Mouse (Mus musculus): ENCODE measurements around the gene Astn2. TPM values are rescaled to one million over a fixed set of nuclear protein-coding genes. Genes with fewer than 3 reads are reported as not detected.

Astn2 gene
- polyA plus RNA-seq, 1 experiment from 2014 or later, result 1.2 TPM

DNA sequence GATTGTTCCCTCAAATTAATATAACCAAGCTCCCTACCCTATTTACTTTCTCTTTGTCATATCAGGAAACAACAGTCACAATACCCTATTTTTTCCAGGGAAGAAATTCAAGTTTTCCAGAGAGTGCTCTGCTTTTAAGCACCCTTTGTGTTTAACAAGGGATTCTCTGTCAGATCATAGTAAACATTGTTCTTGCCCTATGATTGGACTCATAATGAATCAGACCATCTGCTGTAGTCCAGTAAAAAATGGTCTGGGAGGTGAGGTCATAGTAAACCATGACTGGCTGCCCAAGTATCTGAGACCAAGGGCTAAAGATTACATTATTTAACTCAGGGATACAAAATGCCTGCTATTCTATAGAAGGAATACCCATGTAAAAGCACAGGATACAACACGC lies 452.5 kb downstream of the Astn2 start:
- no peaks in the 10 kb centered on the region for H3K27me3 ChIP-seq (ENCODE audit: control insufficient read depth, insufficient read depth, low read length)
- no peaks in the 10 kb centered on the region for H3K9me3 ChIP-seq (ENCODE audit: control insufficient read depth, low read length)
- no peak overlapping the region for H3K4me3 ChIP-seq (ENCODE audit: low read depth, low read length)
- H3K27ac ChIP-seq (ENCODE audit: low read depth, low read length), result no peak overlapping the region
- ATAC-seq (ENCODE audit: low FRiP score), result no peak
- no peak overlapping the region for H3K9ac ChIP-seq (ENCODE audit: low read depth, low read length)
- no peaks in the 10 kb centered on the region for H3K36me3 ChIP-seq (ENCODE audit: control insufficient read depth, insufficient read depth, low read length)
- no peaks in the 10 kb centered on the region for H3K4me1 ChIP-seq (replicated peaks; ENCODE audit: control insufficient read depth, insufficient read depth, low read length)
- 88% methylated on average over 1 of the region's 1 CpGs for WGBS
- no peak overlapping the region for H3K4me2 ChIP-seq (replicated peaks; ENCODE audit: low read depth, low read length)
- DNase-seq (ENCODE audit: low spot score), result no peak

DNA sequence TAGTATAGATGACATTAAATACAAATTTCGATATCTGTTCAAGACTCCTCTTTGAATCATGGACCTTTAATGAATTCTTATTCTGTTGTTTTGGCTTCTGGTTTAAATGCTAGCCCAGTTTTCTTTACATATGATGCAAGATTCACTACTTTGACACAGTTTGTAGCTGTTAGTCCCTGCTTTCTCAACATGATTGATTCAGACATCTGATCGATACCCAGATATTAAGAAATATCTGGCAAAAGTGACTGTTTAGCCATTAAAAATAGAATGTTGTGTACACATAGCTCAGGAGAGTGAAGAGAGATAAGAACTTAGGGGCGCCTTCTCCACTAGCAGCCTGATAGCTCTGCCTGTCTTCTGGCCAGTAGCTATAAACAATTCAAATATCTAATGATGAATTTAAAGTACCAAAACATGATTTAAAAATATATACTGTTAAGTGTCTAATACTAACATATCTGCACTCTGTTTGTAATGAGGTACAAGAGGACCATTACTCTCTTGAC lies 457.2 kb downstream of the Astn2 start:
- Histone ChIP-seq H3K36me3 (ENCODE audit: control insufficient read depth, insufficient read depth, low read length) (no peaks in the 10 kb centered on the region), H3K27me3 (ENCODE audit: control insufficient read depth, insufficient read depth, low read length) (no peaks in the 10 kb centered on the region), H3K4me3 (ENCODE audit: low read depth, low read length) (no peak overlapping the region), H3K4me2 (replicated peaks; ENCODE audit: low read depth, low read length) (no peak overlapping the region), H3K27ac (ENCODE audit: low read depth, low read length) (no peak overlapping the region), H3K4me1 (replicated peaks; ENCODE audit: control insufficient read depth, insufficient read depth, low read length) (no peaks in the 10 kb centered on the region), H3K9me3 (ENCODE audit: control insufficient read depth, low read length) (no peaks in the 10 kb centered on the region), H3K9ac (ENCODE audit: low read depth, low read length) (no peak overlapping the region)
- 93% methylated on average over 3 of the region's 3 CpGs for WGBS
- no peak for ATAC-seq (ENCODE audit: low FRiP score)
- DNase-seq (ENCODE audit: low spot score), result no peak

GRCm38 (mm10) chr4:65946021-65946420 lies 458.4 kb downstream of the Astn2 start:
- no peak overlapping the region for H3K4me2 ChIP-seq (replicated peaks; ENCODE audit: low read depth, low read length)
- DNase-seq (ENCODE audit: low spot score), result no peak
- H3K36me3 ChIP-seq (ENCODE audit: control insufficient read depth, insufficient read depth, low read length), result no peaks in the 10 kb centered on the region
- H3K9ac ChIP-seq (ENCODE audit: low read depth, low read length), result no peak overlapping the region
- no peak overlapping the region for H3K4me3 ChIP-seq (ENCODE audit: low read depth, low read length)
- 93% methylated on average over 2 of the region's 2 CpGs for WGBS
- no peaks in the 10 kb centered on the region for H3K4me1 ChIP-seq (replicated peaks; ENCODE audit: control insufficient read depth, insufficient read depth, low read length)
- no peak overlapping the region for H3K27ac ChIP-seq (ENCODE audit: low read depth, low read length)
- H3K9me3 ChIP-seq (ENCODE audit: control insufficient read depth, low read length), result no peaks in the 10 kb centered on the region
- ATAC-seq (ENCODE audit: low FRiP score), result no peak
- H3K27me3 ChIP-seq (ENCODE audit: control insufficient read depth, insufficient read depth, low read length), result no peaks in the 10 kb centered on the region

DNA sequence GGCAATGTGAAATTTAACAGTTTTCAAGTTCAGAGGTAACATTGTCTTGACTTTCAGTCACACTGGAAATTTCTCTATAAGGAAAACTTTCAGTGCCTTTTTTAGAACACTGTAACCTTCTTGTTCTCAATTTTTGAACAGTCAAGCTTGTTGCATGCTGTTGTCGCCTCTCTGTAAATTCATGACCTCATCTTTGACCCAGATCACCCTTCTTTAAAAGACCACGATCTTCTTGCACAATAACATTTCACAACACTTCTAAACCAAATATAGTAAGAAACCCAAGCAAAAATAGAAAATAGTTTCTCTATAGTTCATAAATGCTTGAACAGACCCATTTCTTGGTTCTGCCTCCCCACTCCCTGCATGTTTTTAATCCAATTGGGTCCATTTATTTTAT lies 473.5 kb downstream of the Astn2 start:
- no peak overlapping the region for H3K4me3 ChIP-seq (ENCODE audit: low read depth, low read length)
- no peak overlapping the region for H3K4me2 ChIP-seq (replicated peaks; ENCODE audit: low read depth, low read length)
- WGBS, result 84% methylated on average over 2 of the region's 2 CpGs
- H3K9ac ChIP-seq (ENCODE audit: low read depth, low read length), result no peak overlapping the region
- H3K36me3 ChIP-seq (ENCODE audit: control insufficient read depth, insufficient read depth, low read length), result no peaks in the 10 kb centered on the region
- H3K9me3 ChIP-seq (ENCODE audit: control insufficient read depth, low read length), result no peaks in the 10 kb centered on the region
- H3K27me3 ChIP-seq (ENCODE audit: control insufficient read depth, insufficient read depth, low read length), result no peaks in the 10 kb centered on the region
- H3K4me1 ChIP-seq (replicated peaks; ENCODE audit: control insufficient read depth, insufficient read depth, low read length), result no peaks in the 10 kb centered on the region
- no peak overlapping the region for H3K27ac ChIP-seq (ENCODE audit: low read depth, low read length)
- ATAC-seq (ENCODE audit: low FRiP score), result no peak
- no peak for DNase-seq (ENCODE audit: low spot score)

DNA sequence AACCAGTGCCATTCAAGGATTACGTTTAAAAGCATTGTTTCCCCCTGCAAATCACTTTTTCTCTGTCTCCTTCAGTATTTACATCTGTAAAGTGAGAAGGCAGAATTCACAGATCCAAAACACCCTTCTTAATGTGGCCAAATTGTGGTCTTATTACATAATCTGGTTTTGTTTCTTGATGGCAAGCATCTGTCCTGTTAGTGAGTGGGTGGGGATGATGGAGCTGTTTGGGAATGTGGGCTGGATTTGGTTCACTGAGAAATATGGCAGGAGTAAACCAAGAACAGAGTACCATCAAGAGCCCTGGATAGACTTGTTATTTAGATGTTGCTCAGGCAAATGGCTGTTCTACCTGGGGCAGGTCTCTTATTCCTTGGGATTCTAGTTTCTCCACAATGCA lies 484.1 kb downstream of the Astn2 start:
- DNase-seq (ENCODE audit: low spot score), result no peak
- ATAC-seq (ENCODE audit: low FRiP score), result no peak
- Histone ChIP-seq H3K4me1 (replicated peaks; ENCODE audit: control insufficient read depth, insufficient read depth, low read length) (no peaks in the 10 kb centered on the region), H3K27me3 (ENCODE audit: control insufficient read depth, insufficient read depth, low read length) (no peaks in the 10 kb centered on the region), H3K9ac (ENCODE audit: low read depth, low read length) (no peak overlapping the region), H3K4me2 (replicated peaks; ENCODE audit: low read depth, low read length) (no peak overlapping the region), H3K9me3 (ENCODE audit: control insufficient read depth, low read length) (no peaks in the 10 kb centered on the region), H3K4me3 (ENCODE audit: low read depth, low read length) (no peak overlapping the region), H3K36me3 (ENCODE audit: control insufficient read depth, insufficient read depth, low read length) (no peaks in the 10 kb centered on the region), H3K27ac (ENCODE audit: low read depth, low read length) (no peak overlapping the region)
- WGBS, result 83% methylated on average over 1 of the region's 1 CpGs

DNA sequence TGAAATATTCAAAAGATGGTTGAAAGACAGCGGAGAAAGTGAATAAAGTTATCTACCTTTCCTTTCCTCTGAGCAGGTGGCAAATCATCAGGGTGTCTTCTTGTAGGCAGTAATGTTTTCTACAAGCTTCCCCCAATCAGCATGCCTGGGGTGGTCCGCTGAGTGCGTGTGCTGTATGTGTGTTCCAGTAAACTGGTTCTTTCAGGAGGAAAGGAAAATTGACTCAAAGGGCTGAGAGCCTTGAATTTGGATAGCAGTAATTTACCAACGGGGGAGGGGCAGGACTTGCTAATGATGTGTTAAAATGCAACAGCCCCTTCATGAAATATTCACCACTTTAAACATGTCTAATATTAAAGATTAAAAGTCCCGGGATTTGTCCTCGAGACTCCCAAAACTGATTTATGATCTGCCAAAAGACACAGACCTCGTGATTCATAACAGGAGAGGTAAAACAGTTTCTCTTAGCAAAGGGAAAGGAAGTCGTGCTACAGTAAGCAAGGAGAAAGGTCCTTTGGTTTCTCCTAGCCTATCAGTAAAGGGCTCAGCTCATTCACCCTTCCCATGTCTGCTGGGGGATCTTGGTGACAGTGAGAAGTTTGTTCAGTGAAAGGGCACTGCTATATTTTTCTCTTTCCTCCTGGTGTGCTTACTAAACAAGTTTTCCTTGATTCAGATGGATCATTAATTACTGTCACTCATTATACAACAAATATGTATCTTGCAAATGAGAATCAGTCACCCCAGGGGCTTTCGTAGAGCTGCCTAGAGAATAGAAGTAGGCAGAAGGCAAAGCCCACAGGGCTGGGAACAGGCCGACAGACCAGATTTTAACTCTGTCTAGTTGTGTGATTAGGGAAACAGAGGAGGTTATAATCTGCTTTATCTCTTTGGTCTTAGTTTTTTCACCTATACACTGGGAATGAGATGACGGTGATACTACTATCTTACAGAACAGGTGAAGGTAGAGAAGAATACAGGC lies 488.1 kb downstream of the Astn2 start:
- H3K4me3 ChIP-seq (ENCODE audit: low read depth, low read length), result no peak overlapping the region
- no peak overlapping the region for H3K9ac ChIP-seq (ENCODE audit: low read depth, low read length)
- no peaks in the 10 kb centered on the region for H3K4me1 ChIP-seq (replicated peaks; ENCODE audit: control insufficient read depth, insufficient read depth, low read length)
- H3K36me3 ChIP-seq (ENCODE audit: control insufficient read depth, insufficient read depth, low read length), result no peaks in the 10 kb centered on the region
- no peaks in the 10 kb centered on the region for H3K9me3 ChIP-seq (ENCODE audit: control insufficient read depth, low read length)
- no peak overlapping the region for H3K27ac ChIP-seq (ENCODE audit: low read depth, low read length)
- 63% methylated on average over 11 of the region's 11 CpGs for WGBS
- H3K27me3 ChIP-seq (ENCODE audit: control insufficient read depth, insufficient read depth, low read length), result no peaks in the 10 kb centered on the region
- H3K4me2 ChIP-seq (replicated peaks; ENCODE audit: low read depth, low read length), result no peak overlapping the region
- DNase-seq (ENCODE audit: low spot score) (no peak), ATAC-seq (ENCODE audit: low FRiP score) (peak; percentile 48)

- Histone ChIP-seq H3K36me3 (ENCODE audit: control insufficient read depth, insufficient read depth, low read length) (no peaks in the 10 kb centered on the region), H3K27me3 (ENCODE audit: control insufficient read depth, insufficient read depth, low read length) (no peaks in the 10 kb centered on the region), H3K9ac (ENCODE audit: low read depth, low read length) (no peak overlapping the region), H3K4me3 (ENCODE audit: low read depth, low read length) (no peak overlapping the region), H3K27ac (ENCODE audit: low read depth, low read length) (no peak overlapping the region), H3K4me1 (replicated peaks; ENCODE audit: control insufficient read depth, insufficient read depth, low read length) (no peaks in the 10 kb centered on the region), H3K4me2 (replicated peaks; ENCODE audit: low read depth, low read length) (no peak overlapping the region), H3K9me3 (ENCODE audit: control insufficient read depth, low read length) (no peaks in the 10 kb centered on the region)
- no peak for DNase-seq (ENCODE audit: low spot score)
- no peak for ATAC-seq (ENCODE audit: low FRiP score)
- WGBS, result 86% methylated on average over 8 of the region's 8 CpGs
These were observed 492.0 kb downstream of the Astn2 start for GRCm38 (mm10) chr4:65912247-65912942.

DNA sequence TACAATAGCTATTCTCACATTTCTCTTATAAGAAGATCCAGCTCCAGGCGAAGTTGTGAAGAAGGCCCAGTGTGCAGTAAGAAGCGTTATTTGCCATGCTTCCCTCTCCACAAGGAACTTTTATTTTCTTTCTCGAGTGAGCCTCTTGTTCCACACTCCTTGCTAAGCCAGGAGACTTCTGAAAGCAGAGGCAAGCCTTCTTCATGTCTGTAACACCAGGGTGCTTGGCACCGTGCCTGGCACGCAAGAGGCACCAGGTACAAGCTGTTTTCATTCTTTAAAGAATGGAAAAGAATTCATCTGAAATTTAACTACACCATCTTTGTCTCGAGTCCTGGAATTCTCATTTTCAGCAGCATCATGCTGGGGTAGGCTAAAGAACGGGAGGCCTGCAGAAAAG lies 496.8 kb downstream of the Astn2 start:
- Histone ChIP-seq H3K9ac (ENCODE audit: low read depth, low read length) (no peak overlapping the region), H3K4me3 (ENCODE audit: low read depth, low read length) (no peak overlapping the region), H3K27ac (ENCODE audit: low read depth, low read length) (no peak overlapping the region), H3K27me3 (ENCODE audit: control insufficient read depth, insufficient read depth, low read length) (no peaks in the 10 kb centered on the region), H3K4me1 (replicated peaks; ENCODE audit: control insufficient read depth, insufficient read depth, low read length) (no peaks in the 10 kb centered on the region), H3K4me2 (replicated peaks; ENCODE audit: low read depth, low read length) (no peak overlapping the region), H3K36me3 (ENCODE audit: control insufficient read depth, insufficient read depth, low read length) (no peaks in the 10 kb centered on the region), H3K9me3 (ENCODE audit: control insufficient read depth, low read length) (no peaks in the 10 kb centered on the region)
- DNase-seq (ENCODE audit: low spot score), result no peak
- ATAC-seq (ENCODE audit: low FRiP score), result no peak
- 65% methylated on average over 7 of the region's 7 CpGs for WGBS

All from hindbrain, embryonic 11.5 days (tissue).